Mouse (Mus musculus): Measurements from ENCODE around the gene Bphl.

- TF ChIP-seq CTCF (IDR thresholded peaks at IDR 0.05; ENCODE audit: borderline replicate concordance, extremely low read depth, insufficient read depth, insufficient read length) (no peak), POLR2A (IDR thresholded peaks at IDR 0.05; ENCODE audit: borderline replicate concordance, extremely low read depth, insufficient read depth, insufficient read length, poor library complexity, severe bottlenecking) (no peak)
These were observed 19.9 kb downstream of the Bphl start for GRCm38 (mm10) chr13:34057252-34057651.

Data from brain, embryonic 14.5 days (tissue).